Mouse (Mus musculus) C2C12 (cell line): Measurements from ENCODE around the gene Hnrnpu.
"Not testable (repeated sequence)": the region's sequence is repeated elsewhere in the genome, so short reads cannot be mapped to it uniquely, and the experiment has no call there.

Experiments used
- CTCF ChIP-seq: IDR thresholded peaks from one replicate; pipeline ENCODE4 v1.5.1; 2011; ENCODE audit not compliant: control insufficient read depth, insufficient read depth, insufficient read length
- FOSL1 ChIP-seq: IDR thresholded peaks from one replicate; pipeline ENCODE4 v1.8.0; 2011; ENCODE audit warnings: mild to moderate bottlenecking, low read length; ENCODE audit not compliant: poor library complexity, insufficient read depth, severe bottlenecking
- MYOG ChIP-seq: IDR thresholded peaks from one replicate; pipeline ENCODE4 v1.6.1; 2011; ENCODE audit not compliant: control insufficient read depth, insufficient read length; ENCODE audit errors: extremely low read depth
- USF1 ChIP-seq: IDR thresholded peaks from one replicate; pipeline ENCODE4 v1.6.1; 2011; ENCODE audit warnings: low read depth, mild to moderate bottlenecking, control low read depth, moderate library complexity

DNA sequence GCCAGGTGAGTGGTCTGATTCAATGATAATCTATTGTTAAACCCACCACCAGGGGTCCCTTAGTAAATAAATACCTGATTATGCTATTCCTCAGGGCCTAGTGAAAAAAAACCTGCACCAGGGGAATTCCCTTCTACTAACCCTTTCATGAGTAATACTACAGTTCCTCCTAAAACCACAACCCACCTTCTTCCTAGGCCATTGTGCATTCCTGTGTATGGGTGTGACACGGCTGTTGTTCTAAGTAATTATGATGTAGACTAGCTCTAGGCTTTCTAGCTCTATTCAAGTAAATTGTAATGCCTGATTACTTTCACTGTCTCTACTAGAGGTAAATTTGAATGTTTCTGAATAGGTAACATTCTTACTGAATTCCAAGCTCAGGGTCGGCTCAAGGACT lies 36.3 kb downstream of the Hnrnpu start:
- TF ChIP-seq CTCF, USF1, FOSL1, MYOG: not testable (repeated sequence)
